Mouse (Mus musculus): ENCODE measurements around the gene Gm45233. TPM values are rescaled to one million over a fixed set of nuclear protein-coding genes. Genes with fewer than 3 reads are reported as not detected.

The Gm45233 gene
- total RNA-seq, 4 experiments from 2014 or later = 0.44 to 1.3 (median 0.94) TPM

DNA sequence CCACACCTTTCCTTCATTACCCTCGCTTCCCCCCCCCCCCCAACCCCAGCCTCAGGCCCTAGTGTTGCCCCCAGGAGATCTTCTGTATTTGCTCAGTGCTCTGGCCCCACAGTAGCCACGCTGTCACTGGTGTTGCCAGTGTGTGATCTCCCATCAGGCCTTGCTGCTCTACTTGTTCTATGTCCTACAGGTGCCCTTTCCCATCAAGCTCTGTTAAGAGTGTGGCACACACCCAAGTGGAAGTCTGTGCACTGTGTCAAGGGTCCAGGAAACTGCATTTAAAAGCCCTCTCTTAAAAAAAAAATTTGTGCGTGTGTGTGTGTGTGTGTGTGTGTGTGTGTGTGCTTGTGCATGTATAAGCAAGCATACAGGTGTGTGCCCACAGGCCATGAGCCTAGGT is 4.3 kb downstream of the Gm45233 start:
- no peak for DNase-seq (ENCODE audit: low spot score)

DNA sequence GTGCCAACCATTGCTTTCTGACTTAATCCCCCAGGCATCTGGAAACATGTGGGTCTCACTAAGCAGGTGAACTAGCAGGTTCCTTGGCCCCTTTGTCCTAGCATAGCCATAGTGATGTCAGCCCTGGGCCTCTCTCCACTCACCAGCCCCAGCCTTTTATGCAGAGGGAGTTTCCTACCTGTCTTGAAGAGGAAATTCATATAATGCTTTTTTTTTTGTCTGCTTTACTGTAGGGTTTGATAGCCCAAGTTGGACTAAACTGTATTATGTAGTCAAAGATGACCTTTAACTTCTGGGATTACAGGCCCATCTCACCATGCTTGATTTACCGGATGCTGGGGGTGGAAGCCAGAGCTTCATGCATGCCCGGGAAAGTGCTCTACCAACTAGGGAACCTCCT is 5.9 kb downstream of the Gm45233 start:
- DNase-seq (ENCODE audit: low spot score) = no peak

DNA sequence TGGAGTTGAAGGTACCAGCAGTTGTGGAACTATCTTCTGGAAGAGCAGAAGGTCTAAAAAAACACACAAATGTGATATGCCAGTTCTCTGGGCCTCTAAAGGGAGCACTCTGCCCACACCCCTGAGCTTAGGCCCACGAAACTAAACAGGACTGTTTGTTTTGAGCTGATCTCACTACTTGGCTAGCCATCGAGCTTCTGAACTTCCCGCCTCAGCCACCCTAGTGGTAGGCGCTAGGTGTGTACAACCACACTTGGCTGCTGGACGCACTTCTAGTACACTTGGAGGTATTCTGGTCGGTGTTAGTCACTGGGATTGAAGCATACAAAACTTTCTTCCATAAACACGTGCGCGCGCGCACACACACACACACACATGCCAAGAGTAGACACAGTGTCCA is 7.8 kb downstream of the Gm45233 start:
- no peak for DNase-seq (ENCODE audit: low spot score)

DNA sequence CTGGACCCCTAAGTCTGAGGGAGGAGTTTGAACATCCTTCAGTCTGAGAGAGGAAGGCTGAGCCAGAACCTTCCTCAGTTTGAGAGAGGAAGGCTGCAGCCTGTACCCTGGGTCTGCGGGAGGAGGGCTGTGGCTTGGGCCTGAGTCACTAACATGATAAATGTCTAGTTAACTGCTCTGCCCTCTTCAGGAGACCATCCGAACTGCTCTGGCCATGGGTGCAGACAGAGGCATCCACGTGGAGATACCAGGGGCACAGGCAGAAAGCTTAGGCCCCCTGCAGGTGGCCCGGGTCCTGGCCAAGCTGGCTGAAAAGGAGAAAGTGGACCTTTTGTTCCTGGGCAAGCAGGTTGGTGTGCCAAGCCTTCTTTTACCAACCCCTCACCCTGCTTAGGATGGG is 8.7 kb downstream of the Gm45233 start:
- DNase-seq (ENCODE audit: low spot score) = no peak

DNA sequence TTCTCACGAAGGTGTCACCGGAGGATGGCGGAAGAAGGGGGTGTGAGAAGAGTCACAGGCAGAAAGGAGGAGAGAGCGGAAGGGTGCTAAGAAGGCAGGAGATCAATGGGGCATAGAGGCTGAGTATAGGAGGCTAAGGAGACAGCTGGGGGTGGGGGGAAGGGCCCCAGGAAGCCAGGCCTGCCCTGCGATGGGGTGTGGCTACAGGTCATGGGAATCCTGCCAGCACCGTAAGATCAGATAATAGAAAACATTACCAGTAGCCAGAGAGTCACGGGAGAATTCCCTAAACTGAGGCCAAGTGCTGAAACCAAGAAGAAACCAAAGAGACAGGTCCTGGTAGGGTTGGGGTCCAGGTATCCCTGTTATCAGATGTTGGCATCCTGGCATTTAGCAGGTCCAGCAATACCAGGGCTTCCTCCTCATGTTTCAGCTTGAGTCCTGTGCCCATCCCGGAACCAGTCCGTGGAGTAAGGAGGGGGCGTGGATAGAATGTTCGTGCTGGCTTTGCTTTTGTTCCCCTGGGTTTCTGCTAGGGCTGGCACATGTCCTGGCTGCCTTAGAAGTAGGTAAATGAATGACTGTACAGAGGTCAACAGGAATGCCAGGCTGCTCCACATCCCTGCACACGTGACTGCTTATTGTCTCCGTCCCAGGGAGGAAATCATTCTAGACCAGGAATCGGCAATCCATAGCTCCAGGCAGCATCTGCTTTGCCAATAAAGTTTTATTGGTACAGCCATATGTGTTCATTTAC is 9.8 kb downstream of the Gm45233 start:
- DNase-seq (ENCODE audit: low spot score) = no peak

DNA sequence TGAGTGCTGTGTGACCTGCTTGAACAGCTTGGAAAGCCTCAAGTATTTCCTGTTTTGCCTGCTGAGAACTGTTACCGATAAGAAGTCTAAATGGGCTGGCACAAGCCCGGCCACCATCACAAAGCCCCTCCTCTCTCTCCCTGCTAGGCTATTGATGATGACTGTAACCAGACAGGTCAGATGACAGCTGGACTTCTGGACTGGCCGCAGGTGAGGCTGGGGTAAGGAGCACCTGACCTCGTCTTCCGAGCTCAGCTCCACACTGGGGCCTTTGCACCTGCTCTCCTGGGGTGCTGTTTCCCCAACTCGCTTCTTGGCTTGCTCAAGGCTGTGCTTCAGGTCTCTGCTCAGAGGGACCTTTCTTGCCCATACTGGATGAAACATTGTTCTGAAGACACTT is 10.4 kb downstream of the Gm45233 start:
- no peak for DNase-seq (ENCODE audit: low spot score)

DNA sequence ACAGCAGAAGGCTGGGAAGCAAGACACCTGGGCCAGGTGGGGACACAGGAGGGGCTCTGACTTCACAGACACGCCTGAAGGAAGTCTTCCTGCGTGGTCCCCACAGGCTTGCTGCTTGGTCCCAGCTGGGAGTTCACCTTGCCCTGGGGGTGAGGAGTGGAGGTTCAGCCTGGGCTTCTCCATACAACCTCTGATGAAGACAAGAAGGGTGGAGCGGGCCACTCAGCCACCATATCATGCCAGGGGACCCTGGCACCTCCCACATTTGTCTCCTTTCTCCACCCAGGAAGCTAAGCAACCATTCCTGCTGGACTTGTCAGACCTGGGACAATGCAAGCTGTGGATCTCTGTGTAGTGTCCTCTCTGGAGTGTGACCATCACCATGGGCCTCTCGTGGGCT is 18.9 kb downstream of the Gm45233 start, which contains the start of gene Vsig10l:
Gene Vsig10l (plus strand): TSS at position 301 of the 400 bp plus-strand sequence.
- DNase-seq (ENCODE audit: low spot score) = no peak

DNA sequence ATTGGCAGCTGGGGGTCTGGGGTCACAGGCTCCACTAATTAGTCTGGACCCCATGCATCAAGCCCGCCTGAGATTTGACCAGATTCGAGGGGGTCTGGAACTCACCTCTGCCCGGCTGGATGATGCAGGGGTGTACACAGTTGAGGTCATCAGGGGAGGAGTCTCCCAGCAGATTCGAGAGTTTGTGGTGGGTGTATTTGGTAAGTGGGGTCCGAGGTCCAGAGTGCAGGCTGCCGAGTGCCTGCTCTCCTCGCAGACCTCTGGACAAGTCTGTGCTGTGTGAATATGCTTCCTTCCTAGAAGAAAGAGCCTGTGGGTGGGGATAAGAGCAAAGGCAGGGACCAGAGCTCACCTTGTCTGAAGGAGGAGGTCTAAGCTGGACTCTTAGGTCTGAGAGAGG is 20.0 kb downstream of the Gm45233 start:
- no peak for DNase-seq (ENCODE audit: low spot score)

DNA sequence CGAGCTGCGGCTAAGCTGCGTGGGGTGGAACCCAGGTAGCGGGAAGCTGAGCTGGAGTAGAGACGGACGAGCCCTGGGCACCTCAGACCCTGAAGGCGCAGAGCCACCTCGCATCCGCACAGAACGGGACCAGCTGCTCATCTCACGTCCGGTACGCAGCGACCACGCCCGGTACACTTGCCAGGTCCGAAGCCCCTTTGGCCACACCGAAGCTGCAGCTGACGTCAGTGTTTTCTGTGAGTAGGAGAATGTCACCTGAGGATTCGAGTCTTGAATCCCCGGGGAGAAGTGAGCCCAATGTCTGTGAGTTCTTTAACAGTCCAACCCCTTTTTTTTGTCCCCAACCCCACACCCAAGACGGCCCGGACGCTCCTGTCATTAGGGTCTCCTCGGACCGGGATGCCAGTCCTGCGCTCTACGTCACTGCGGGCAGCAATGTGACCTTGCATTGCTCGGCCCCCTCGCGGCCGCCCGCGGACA is 21.0 kb downstream of the Gm45233 start:
- no peak for DNase-seq (ENCODE audit: low spot score)

DNA sequence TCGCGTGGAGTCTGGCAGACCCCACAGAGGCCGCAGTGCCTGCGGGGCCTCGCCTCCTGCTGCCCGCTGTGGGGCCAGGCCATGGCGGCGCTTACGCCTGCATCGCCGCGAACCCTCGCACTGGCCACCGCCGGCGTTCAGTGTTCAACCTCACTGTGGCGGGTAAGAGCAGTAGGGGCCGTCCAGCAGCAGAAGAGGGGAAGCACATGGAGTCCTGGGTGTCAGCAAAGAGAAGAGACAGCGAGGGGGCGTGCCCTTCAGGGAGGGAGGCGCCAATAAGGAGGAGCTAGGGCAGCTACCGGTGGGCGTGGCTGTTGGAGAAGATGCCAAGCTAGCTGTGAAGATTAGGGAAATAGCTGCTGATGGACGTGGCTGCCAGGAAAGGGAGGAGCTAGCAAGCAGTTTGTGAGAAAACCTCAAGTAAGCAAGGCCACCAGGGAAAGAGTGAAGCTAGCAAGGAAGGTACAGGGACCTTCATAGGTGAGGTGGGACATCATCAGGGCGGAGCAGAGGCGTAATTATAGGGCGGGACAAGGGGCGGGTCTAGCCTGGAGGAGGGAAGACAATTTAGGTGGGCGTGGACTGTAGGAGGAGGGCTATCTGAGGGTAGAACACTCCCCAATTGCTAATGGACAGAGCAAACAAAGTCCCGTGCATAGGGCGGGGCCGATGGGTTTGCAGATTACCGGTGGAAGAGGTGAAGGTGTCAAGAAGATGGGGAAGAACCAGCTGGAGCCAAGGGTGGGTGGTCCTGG is 21.6 kb downstream of the Gm45233 start:
- peak; percentile 88 for DNase-seq (ENCODE audit: low spot score)

DNA sequence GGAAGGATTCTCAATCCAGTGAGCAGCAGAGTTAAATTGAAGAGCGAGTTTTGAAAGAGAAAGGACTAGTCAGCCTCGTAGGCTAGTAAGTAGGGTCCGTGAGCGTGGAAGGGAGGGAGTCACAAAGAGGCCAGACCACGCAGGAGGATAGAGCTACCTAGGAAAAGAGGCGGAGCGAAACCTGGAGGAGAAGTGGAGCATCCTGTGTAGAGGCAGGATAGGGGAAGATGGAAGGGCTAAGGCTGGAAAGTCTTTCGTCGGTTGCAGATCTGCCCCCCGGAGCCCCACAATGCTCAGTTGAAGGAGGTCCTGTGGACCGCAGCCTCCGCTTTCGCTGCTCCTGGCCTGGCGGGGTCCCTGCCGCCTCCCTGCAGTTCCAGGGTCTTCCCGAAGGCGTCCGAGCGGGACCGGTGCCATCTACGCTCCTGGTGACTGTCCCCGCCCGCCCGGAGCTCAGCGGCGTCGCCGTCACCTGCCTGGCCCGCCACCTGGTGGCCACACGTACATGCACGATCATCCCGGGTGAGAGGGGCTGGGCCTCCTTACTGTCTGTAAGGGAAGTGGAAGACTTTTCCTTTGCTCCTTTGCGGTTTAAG is 22.3 kb downstream of the Gm45233 start:
- peak; percentile 70 for DNase-seq (ENCODE audit: low spot score)

DNA sequence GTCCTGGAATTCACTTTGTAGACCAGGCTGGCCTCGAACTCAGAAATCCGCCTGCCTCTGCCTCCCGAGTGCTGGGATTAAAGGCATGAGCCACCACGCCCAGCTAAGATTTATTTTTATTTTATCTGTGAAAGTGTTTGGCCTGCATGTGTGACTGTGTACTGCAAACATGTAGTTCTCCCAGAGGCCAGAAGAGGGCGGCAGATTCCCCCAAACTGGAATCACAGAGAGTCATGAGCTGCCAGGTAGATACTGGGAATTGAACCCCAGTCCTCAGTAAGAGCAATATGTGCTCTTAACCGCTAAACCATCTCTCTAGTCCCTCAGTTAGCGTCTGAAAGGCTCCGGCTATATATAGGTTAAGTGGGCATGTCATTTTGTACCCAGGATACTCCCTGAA is 26.4 kb downstream of the Gm45233 start:
- DNase-seq (ENCODE audit: low spot score) = no peak

DNA sequence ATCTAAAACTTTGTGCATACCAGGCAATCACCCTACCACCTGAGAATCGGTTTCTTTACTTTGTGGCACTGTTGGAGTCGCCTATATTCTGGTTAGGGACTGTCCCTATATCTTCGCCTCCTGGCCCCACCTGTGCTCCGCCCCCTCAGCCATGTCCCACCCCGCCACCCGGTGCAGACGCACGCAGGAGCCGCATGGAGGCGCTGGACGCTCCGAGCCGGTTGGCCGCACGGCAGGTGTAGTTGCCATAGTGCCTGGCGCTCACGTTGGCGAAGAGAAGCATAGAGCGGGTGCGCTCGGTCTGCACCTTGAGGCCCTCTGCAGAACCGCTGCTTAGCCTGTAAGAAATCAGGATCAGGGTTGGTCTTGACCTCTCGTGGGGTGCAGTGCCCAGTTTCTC is 31.8 kb downstream of the Gm45233 start:
- no peak for DNase-seq (ENCODE audit: low spot score)

DNA sequence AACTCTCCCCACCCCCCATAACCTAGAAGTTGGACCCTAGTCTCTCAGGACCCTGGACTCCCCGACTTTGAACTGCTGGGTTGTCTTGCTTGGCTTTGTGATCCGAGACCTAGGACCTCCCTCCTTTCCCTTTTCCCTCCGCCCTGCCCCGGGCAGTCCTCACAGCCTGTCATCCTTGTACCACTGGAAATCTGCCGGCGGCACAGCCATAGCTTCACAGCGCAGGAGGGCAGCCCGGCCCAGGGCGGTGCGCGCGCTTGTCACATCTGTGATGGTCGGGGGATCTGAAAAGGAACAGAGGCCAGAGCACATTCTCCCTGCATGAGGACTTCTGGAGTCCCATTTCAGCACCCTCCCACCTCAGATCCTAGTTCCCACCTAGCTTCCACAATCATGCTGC is 32.4 kb downstream of the Gm45233 start:
- DNase-seq (ENCODE audit: low spot score) = no peak

DNA sequence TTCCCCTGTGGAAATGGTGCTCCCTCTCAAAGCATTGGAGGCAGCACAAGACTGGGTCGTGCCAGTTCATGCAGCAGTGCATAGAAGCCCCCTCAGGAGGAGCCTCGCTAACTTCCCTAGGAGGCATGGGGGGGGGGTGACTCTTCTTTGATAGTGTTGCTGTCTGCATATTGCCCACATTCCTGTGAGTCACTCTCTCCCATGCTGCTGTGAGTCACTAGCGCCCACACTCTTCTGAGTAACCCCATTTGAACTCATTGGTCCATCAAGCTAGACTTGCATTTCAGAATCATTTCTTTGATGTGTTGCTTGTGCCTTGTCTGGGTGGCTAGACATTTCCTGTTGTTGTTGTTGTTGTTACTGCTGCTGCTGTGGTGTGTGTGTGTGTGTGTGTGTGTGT is 37.3 kb downstream of the Gm45233 start:
- no peak for DNase-seq (ENCODE audit: low spot score)

DNA sequence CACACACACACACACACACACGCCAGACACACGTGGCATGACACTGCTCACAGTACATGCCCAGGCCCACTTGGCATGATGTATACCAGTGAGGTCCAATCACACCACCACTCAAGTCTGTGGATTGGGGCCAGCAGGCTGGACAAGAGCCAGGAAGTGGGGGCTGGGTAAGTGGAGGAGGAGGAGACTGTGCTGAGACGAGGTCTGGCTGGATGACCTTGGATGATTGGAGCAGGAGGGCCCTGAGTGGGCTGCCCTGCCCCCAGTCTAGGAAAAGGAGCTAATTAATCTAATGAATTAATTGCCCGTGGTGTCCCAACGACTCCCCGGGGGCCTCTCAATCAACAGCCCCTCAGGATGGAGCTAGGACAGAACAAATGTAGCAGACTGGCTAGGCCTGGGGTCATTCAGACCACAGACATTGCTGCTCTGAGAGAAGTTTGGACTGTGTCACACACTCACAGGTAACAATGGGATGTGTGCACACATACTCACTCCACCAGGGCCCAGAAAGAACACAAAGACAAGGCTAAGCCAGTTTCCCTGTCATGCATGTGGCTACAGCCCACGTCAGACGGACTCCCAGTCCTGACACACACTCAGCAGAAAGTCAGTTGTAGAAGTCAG is 38.3 kb downstream of the Gm45233 start:
- DNase-seq (ENCODE audit: low spot score) = no peak

DNA sequence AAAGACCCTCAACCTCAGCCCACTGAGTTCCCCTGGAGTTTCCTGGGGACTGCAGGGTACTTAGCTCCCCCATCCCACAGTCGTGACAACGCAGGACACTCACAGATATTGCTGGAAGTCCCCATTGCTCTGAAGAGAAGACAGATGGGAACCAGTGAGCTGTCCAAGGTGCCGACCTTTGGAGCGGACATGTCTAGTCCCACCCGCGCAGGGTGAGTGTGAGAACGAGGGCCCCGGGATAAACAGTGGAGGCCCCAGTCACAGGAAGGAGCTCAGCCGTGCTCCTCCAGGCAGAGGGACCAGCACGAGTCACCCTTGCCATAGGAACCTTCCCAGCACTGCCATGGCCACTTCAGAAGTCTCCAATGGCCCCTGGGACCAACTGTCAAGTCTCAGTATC is 39.3 kb downstream of the Gm45233 start:
- DNase-seq (ENCODE audit: low spot score) = no peak

DNA sequence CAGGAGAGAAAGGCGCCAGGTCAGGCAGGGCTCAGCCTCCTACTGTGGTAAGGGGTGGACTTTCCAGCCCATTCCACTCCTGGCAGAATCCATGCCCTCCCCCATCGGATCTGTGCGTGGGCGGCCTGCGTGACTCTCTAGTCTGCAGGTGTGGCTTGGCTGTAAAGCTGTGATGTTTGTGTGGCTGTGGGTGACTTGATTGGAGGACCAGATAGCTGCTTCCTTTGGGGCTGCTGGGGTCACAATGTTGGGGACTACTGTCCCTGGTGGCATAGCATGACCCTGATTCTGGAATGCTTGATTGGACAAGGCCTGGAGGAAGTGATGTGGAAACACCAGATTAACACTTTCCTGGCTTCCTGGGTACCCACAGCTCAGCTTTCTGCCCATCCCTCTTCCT is 44.7 kb downstream of the Gm45233 start:
- no peak for DNase-seq (ENCODE audit: low spot score)

DNA sequence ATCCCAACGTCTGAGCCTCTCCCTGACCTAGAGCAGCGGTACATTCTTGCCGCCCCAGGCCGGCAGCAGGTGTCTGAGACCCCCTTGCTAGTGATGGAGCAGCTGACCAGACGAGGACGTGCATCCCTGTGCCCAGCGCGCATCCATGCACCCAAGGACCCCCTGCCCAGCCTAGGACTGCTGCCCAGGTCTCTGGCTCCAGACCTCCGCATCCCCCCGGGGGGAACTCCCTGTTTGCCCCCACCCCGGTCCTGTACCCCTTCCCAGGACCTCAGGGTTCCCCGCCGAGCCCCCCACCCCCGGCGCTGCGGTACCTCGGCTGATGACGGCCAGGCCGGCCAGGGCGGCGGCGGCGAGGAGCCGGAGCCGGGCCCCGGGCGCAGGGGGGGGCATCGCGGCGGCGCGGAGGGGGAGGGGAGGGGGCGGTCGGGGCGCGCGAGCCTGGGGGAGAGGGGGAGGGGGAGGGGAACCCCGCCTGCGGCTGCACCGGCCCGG is 45.8 kb downstream of the Gm45233 start, which contains the start of gene Iglon5:
Gene Iglon5 (minus strand): TSS at position 445 of the 495 bp plus-strand sequence.
- no peak for DNase-seq (ENCODE audit: low spot score)

DNA sequence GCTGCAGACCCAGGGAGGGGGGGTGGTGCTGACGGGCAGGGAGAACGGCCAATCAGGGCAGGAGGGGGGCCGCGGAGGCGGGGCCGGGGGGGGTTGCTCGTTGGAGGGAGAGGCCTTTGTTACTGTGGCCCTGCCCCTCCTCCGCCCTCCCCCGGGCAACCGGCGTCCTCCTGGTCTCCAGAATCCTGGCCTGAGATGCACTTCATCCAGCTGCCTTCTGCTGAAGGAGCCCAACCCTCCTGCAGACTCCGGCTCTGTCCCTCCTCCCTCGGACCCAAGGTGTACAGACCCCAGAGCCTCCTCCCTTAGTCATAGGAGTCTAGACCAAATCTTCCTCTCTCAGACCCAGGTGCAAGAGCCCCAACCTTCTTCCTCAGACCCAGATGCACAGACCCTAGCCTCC is 46.3 kb downstream of the Gm45233 start:
- peak; percentile 4 for DNase-seq (ENCODE audit: low spot score)

DNA sequence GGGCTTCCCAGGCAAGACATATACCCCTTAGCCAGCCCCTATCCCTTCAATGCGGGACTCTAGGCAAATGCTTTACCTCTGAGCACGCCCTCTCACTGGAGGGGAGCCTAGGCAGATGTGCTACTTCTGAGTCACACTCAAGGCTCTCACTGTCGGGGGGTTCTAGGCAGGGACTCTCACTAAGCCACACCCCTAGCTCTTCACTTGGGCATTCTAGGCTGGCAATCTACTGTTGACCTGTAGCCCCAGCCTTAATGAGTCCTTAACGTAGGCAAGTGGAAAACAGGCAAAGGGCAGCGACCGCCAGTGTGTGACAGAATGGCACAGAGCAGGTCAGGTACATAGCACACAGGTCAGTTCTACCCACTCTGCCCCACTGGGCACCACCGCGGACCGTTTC is 46.9 kb downstream of the Gm45233 start:
- no peak for DNase-seq (ENCODE audit: low spot score)
